Mouse (Mus musculus) hindbrain, embryonic 11.5 days (tissue): ENCODE measurements around the gene Map6. TPM values are rescaled to one million over a fixed set of nuclear protein-coding genes. Genes with fewer than 3 reads are reported as not detected.

Experiments
- ATAC-seq: fragments of 200-750 bp; cut with Nextera tagmentation; 2 replicates; pipeline ENCODE4 v1.8.0; 2017; ENCODE audit warnings: mild to moderate bottlenecking, moderate TSS enrichment, moderate library complexity; ENCODE audit not compliant: low FRiP score
- DNase-seq: peaks from one replicate; pipeline ENCODE4 v3.0.0-alpha.2; 2015; ENCODE audit warnings: low spot score
- H3K27ac ChIP-seq: fragments of 300-500 bp; sonication (generic); 2 replicates; pipeline ENCODE4 v1.5.1; 2014; ENCODE audit warnings: mild to moderate bottlenecking, low read depth, low read length
- H3K27me3 ChIP-seq: fragments of 300-500 bp; sonication (generic); 2 replicates; pipeline ENCODE4 v1.6.1; 2014; ENCODE audit warnings: mild to moderate bottlenecking, low read length, moderate library complexity, mixed read lengths; ENCODE audit not compliant: control insufficient read depth, insufficient read depth
- H3K36me3 ChIP-seq: fragments of 300-500 bp; sonication (generic); 2 replicates; pipeline ENCODE4 v1.6.1; 2014; ENCODE audit warnings: mild to moderate bottlenecking, low read length, moderate library complexity, mixed read lengths; ENCODE audit not compliant: control insufficient read depth, insufficient read depth
- H3K4me1 ChIP-seq: fragments of 300-500 bp; sonication (generic); replicated peaks from 2 replicates; pipeline ENCODE4 v1.6.1; 2014; ENCODE audit warnings: low read length, mixed read lengths; ENCODE audit not compliant: control insufficient read depth, insufficient read depth
- H3K4me2 ChIP-seq: fragments of 300-500 bp; sonication (generic); replicated peaks from 2 replicates; pipeline ENCODE4 v1.6.1; 2014; ENCODE audit warnings: mild to moderate bottlenecking, low read depth, low read length
- H3K4me3 ChIP-seq: fragments of 300-500 bp; sonication (generic); 2 replicates; pipeline ENCODE4 v1.5.1; 2014; ENCODE audit warnings: low read depth, low read length
- H3K9ac ChIP-seq: fragments of 300-500 bp; sonication (generic); 2 replicates; pipeline ENCODE4 v1.6.1; 2014; ENCODE audit warnings: low read depth, low read length
- H3K9me3 ChIP-seq: fragments of 300-500 bp; sonication (generic); 2 replicates; pipeline ENCODE4 v1.6.1; 2016; ENCODE audit warnings: low read length; ENCODE audit not compliant: control insufficient read depth
- WGBS: fragments of 180-500 bp; shearing (Covaris S2); extraction: QIAGEN DNeasy Blood & Tissue Kit; methylation state at CpG from one replicate; pipeline ENCODE4 v1.1.7; 2014; 5-methylcytosine and 5-hydroxymethylcytosine counted together
- polyA plus RNA-seq: library from polyadenylated mRNA; unstranded; fragments of >200 nt; fragmentation: Nextera tagmentation; extraction: Ambion mirVana; gene quantifications from 2 replicates; pipeline ENCODE4 v1.2.1, GENCODE M21; 2014

The Map6 gene
- polyA plus RNA-seq, 1 experiment from 2014 or later, result 49.6 TPM

- ATAC-seq (peak; percentile 69), DNase-seq (peak; percentile 84)
- Histone ChIP-seq H3K4me3 (peak overlapping the region; percentile 37; the same call in 1 of the 2 replicates), H3K4me1 (no peaks in the 10 kb centered on the region), H3K9ac (no peak overlapping the region), H3K27ac (no peak overlapping the region), H3K27me3 (peaks cover 5% of the 10 kb centered on the region), H3K36me3 (no peaks in the 10 kb centered on the region), H3K9me3 (no peaks in the 10 kb centered on the region), H3K4me2 (peak overlapping the region; percentile 65)
- WGBS, result under 1% methylated on average over 10 of the region's 10 CpGs
These were observed 17.7 kb upstream of the Map6 start for GRCm38 (mm10) chr7:99249582-99249911.

GRCm38 (mm10) chr7:99250386-99250785 lies 16.9 kb upstream of the Map6 start:
- Histone ChIP-seq H3K4me1 (no peaks in the 10 kb centered on the region), H3K9me3 (no peaks in the 10 kb centered on the region), H3K27ac (no peak overlapping the region), H3K27me3 (peaks cover 5% of the 10 kb centered on the region), H3K9ac (no peak overlapping the region), H3K4me2 (no peak overlapping the region), H3K4me3 (no peak overlapping the region), H3K36me3 (no peaks in the 10 kb centered on the region)
- ATAC-seq, result no peak
- DNase-seq, result no peak
- WGBS, result 31% methylated on average over 9 of the region's 9 CpGs

GRCm38 (mm10) chr7:99255006-99255405 lies 12.2 kb upstream of the Map6 start:
- H3K27me3 ChIP-seq, result no peaks in the 10 kb centered on the region
- H3K4me2 ChIP-seq, result no peak overlapping the region
- no peak for ATAC-seq
- H3K9me3 ChIP-seq, result no peaks in the 10 kb centered on the region
- WGBS, result 90% methylated on average over 7 of the region's 7 CpGs
- H3K27ac ChIP-seq, result no peak overlapping the region
- DNase-seq, result no peak
- no peaks in the 10 kb centered on the region for H3K36me3 ChIP-seq
- H3K4me1 ChIP-seq, result no peaks in the 10 kb centered on the region
- H3K4me3 ChIP-seq, result no peak overlapping the region
- H3K9ac ChIP-seq, result no peak overlapping the region

DNA sequence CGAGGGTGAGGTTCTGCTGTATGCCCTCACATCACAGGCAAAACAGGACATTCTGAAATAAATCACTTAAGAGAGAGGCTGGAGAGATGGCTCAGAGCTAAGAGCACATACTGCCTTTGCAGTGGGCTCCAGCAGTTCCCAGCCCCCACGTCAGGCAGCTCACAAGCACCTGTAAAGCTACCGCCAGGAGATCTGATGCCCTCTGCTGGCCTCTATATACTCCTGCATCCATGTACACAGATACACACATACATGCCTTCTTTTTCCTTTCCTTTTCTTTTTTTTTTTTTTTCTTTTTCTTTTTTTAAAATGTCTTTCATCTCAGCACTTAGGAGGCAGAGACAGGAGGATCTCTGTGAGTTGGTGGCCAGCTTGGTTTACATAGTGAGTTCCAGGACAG lies 5.3 kb upstream of the Map6 start:
- DNase-seq (peak; percentile 9), ATAC-seq (no peak)
- Histone ChIP-seq H3K36me3 (no peaks in the 10 kb centered on the region), H3K27ac (no peak overlapping the region), H3K4me1 (no peaks in the 10 kb centered on the region), H3K4me2 (no peak overlapping the region), H3K4me3 (no peak overlapping the region), H3K27me3 (0 out of 2 replicates have a peak, but pooled peaks cover 2% of the 10 kb centered on the region), H3K9ac (no peak overlapping the region), H3K9me3 (no peaks in the 10 kb centered on the region)
- 49% methylated on average over 3 of the region's 3 CpGs for WGBS

DNA sequence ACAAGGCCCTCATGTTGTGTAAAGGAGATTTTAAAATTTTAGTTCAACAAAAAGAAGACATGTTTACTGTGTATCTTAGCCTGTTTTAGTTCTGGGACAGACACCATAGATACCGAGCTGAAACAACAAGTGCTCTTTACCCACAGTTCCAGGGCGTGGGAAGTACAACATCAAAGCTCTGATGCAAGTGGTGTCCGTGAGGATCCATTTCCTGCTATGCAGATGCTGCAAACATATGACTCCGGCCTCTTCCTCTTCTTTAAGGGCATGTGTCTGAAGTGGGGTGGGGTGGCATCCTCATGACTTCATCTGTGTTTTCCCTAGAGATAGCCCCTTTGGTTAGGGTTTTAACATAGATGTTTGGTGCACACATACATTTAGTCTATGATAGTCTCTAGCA lies 3.7 kb upstream of the Map6 start:
- H3K9ac ChIP-seq, result no peak overlapping the region
- H3K27me3 ChIP-seq, result 0 out of 2 replicates have a peak, but pooled peaks cover 2% of the 10 kb centered on the region
- H3K36me3 ChIP-seq, result no peaks in the 10 kb centered on the region
- no peaks in the 10 kb centered on the region for H3K4me1 ChIP-seq
- H3K4me2 ChIP-seq, result no peak overlapping the region
- WGBS, result 68% methylated on average over 4 of the region's 4 CpGs
- ATAC-seq (no peak), DNase-seq (no peak)
- no peak overlapping the region for H3K27ac ChIP-seq
- H3K9me3 ChIP-seq, result no peaks in the 10 kb centered on the region
- H3K4me3 ChIP-seq, result no peak overlapping the region

- Histone ChIP-seq H3K27me3 (0 out of 2 replicates have a peak, but pooled peaks cover 2% of the 10 kb centered on the region), H3K36me3 (no peaks in the 10 kb centered on the region), H3K4me2 (no peak overlapping the region), H3K4me1 (peaks cover 2% of the 10 kb centered on the region), H3K27ac (no peak overlapping the region), H3K9ac (no peak overlapping the region), H3K4me3 (no peak overlapping the region), H3K9me3 (no peaks in the 10 kb centered on the region)
- DNase-seq, result no peak
- ATAC-seq, result no peak
These were observed 2.6 kb upstream of the Map6 start for GRCm38 (mm10) chr7:99264597-99264996.

GRCm38 (mm10) chr7:99267897-99268505 lies 754 bp downstream of the Map6 start:
- DNase-seq, result peak; percentile 94
- Histone ChIP-seq H3K27ac (peak overlapping the region; percentile 86), H3K4me3 (peak overlapping the region; percentile 83), H3K9ac (peak overlapping the region; percentile 68), H3K36me3 (no peaks in the 10 kb centered on the region), H3K27me3 (0 out of 2 replicates have a peak, but pooled peaks cover 2% of the 10 kb centered on the region), H3K4me1 (peaks cover 7% of the 10 kb centered on the region), H3K9me3 (no peaks in the 10 kb centered on the region), H3K4me2 (peak overlapping the region; percentile 97)
- ATAC-seq, result peak; percentile 92
- WGBS, result under 1% methylated on average over 59 of the region's 59 CpGs

DNA sequence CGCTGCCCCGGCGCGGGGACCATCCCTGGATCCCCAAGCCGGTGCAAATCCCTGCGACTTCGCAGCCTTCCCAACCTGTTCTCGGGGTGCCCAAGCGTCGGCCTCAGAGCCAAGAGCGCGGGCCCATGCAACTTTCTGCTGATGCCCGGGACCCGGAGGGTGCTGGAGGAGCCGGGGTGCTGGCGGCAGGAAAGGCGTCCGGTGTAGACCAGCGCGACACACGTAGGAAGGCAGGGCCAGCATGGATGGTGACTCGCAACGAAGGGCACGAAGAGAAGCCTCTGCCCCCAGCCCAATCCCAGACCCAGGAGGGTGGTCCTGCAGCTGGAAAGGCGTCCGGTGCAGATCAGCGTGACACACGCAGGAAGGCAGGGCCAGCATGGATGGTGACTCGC lies 1.3 kb downstream of the Map6 start:
- under 1% methylated on average over 29 of the region's 29 CpGs for WGBS
- Histone ChIP-seq H3K27me3 (0 out of 2 replicates have a peak, but pooled peaks cover 2% of the 10 kb centered on the region), H3K4me3 (peak overlapping the region; percentile 83), H3K9me3 (no peaks in the 10 kb centered on the region), H3K9ac (peak overlapping the region; percentile 68), H3K4me2 (peak overlapping the region; percentile 97), H3K36me3 (no peaks in the 10 kb centered on the region), H3K27ac (peak overlapping the region; percentile 86), H3K4me1 (peaks cover 7% of the 10 kb centered on the region)
- DNase-seq (no peak), ATAC-seq (peak; percentile 29)
